Mouse (Mus musculus): ENCODE data around the gene Tbc1d16.

Gene Tbc1d16

GRCm38 (mm10) chr11:119205738-119206137 lies 22.6 kb downstream of the Tbc1d16 start:
- no peak for DNase-seq

DNA sequence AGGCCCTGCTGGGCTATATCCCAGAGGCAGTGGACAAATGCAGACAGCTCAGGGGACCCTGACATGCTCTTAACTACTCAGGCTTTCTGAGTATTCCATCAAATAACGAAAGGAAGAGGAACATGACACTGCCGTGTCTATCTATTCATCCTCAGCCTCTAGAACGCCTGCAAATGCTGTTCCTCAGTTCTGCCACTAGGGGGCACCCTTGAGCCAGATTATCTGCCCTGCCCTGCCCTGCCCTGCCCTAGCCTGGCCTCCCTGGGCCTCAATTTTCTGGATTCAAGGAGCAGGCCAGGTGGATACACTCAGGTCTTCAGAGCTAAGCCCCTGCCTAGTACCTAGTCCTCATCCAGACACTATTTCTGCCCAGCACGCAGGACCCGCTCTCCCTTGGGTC lies 24.9 kb downstream of the Tbc1d16 start:
- DNase-seq, result peak in 1 of 2 experiments; percentile 63

GRCm38 (mm10) chr11:119199233-119199601 lies 29.1 kb downstream of the Tbc1d16 start:
- no peak for DNase-seq

- peak in 1 of 2 experiments; percentile 49 for DNase-seq
Measured at GRCm38 (mm10) chr11:119198564-119199232, 29.6 kb downstream of the Tbc1d16 start.

DNA sequence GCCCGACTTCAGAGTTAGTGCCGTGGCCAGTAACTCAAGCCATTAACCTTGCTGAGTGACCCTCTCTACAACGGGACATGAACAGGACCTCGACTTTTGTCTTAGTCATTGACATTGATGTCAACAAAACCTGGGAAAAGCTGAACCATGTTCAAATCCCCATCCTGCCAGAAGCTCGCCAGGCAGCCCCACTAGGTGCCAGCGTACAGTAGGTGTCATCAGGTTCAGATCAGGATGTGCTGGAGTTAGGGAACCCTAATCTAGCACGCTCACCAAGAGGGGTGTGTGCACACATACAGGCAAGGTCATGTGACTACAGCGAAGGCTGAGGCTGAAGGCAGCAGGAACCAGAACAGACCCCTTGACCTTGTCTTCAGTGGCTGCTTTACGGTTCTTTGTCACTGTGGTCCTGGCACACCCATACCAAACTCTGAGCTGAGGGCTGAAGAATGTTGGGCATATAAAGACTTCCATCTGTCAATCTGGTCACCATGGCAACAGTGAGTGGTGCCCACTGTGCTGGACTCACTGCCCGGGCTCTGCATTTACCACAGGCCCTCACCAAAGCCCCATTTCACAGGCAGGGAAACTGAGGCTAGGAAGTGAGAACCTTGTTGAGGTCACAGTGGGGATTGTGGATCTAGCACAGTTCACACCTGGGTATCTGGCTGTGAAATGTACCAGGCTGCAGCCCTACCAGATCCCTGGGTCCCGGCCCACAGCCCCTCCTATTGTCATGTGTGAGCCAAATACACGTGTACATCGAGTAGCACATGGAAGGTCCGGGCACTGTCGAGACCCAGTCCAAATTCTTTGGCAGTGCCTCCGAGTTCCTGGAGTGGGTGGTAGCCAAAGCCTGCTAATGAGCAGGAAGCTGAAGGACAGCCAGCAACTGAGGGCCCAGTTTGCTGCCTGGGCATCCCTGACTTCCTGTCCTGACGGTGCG lies 30.4 kb downstream of the Tbc1d16 start:
- no peak for DNase-seq

DNA sequence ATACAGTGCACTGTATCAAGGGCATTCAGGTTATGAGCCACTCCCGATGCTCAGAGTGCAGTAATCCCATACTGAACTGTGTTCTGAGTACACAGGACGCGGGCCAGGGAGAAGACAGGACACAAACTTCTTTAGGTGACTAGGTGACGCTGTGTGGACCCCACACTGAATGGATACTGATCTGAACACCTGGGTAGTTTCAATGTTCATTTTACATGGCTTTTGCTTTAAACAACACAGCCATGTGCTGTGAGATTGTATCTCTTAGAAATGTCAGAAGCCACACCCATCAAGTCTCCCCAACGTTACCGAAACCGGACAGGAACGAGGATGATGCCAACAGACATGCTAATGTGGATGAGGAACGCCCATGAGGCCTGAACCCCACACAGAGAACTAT lies 35.7 kb downstream of the Tbc1d16 start:
- no peak for DNase-seq

- no peak for DNase-seq
Measured at GRCm38 (mm10) chr11:119192176-119192575, 36.1 kb downstream of the Tbc1d16 start.

DNA sequence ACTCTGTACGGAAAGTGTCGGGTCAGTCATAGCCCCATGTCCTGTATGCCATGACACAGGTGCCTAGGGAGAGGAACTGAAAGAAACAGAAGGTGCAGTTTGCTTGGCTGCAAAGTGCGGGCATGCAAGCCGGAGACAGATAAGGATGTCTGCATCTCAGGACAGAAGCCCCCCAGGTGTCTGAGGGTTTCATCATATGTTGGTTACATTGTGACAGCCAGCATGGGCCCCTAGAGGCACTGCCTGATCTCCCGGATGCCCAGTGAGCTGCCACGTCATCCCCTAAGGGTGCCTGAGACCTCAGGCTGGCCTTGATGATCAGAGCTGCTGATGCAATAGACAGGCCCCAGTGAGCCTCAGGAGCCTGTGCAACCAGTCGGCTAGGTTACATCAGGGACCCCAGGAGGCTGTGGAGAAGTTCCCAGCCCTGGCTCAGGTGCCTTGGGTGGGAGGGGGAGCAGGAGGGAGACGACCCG lies 36.7 kb downstream of the Tbc1d16 start:
- no peak for DNase-seq

GRCm38 (mm10) chr11:119190498-119190897 lies 37.8 kb downstream of the Tbc1d16 start:
- DNase-seq, result peak; percentile 86

DNA sequence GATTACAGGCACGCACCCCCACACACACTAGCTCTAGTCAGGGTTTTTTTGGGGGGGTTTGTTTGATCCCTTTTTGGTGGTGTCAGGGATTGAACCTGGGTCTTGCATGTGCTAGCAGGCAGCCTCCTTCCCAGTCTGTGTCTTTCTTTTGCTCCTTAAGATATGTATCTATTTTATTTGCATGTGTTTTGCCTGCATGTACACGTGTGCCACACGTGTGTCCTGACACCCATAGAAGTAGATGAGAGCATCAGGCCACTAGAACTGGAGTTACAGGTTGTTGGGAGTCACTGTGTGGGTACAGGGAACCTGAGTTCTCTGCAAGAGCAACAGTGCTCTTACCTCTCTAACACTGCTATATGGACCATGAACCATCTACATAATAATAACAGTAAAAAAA lies 39.0 kb downstream of the Tbc1d16 start:
- DNase-seq, result no peak

DNA sequence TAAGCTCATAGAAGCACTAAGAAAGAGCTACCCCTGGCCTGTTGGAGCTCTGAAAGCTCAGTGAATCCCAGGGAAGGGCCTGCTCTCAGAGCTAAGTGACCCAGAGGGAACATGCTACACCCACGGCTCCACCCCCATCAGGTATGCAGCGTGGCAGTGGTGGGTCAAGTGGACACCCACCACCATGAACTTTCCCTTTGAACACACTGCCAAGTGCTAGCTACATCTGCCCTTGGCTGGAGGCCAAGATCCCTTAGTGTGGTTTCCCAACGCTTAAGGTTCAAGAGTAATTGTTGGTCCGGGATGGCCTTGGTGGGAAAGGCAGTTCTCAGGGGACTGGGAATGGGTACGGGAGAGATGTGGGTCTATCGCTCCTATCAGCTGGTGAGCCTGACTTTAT lies 39.9 kb downstream of the Tbc1d16 start:
- peak; percentile 55 to 69 for DNase-seq

- DNase-seq, result no peak
Measured at GRCm38 (mm10) chr11:119187800-119188197, 40.5 kb downstream of the Tbc1d16 start.

DNA sequence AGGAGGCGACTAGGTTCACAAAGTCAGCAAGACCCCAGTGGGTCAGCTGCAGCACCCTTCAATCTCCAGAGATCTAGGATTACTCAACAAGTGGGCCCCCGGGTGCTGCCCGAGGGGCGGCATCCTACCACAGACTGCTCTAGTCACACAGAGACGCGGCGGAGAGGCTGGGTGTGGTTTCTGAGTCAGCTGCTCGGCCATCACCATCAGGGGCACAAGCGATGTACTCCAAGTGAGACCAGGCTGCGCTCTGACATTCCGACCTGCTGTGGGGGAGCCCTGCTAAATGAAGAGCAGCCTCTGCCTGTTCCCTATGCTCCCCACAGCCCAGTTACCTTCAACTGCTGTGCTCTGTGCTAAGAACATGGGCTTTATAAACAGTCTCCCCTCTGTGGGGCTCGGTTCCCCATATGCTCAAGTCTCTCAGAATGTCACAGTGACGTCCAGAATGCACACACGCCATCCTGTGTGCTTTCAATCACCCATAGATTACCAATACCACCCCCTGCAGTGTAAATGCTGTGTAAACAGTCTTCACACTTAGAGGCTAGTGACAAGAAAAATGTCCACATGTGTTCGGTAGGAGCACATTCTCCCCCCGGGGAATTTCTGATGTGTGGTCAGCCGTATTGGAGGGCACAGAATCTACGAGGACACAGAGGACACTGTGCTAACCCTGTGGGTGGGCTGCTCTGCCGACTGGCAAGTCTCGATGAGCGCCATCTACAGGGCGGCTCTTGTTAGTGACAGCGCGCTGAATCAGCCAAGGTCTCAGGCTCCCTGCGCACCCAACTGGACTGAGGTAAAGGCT lies 41.1 kb downstream of the Tbc1d16 start:
- DNase-seq, result peak; percentile 77 to 82

- peak; percentile 23 to 57 for DNase-seq
Measured at GRCm38 (mm10) chr11:119186381-119186780, 41.9 kb downstream of the Tbc1d16 start.

DNA sequence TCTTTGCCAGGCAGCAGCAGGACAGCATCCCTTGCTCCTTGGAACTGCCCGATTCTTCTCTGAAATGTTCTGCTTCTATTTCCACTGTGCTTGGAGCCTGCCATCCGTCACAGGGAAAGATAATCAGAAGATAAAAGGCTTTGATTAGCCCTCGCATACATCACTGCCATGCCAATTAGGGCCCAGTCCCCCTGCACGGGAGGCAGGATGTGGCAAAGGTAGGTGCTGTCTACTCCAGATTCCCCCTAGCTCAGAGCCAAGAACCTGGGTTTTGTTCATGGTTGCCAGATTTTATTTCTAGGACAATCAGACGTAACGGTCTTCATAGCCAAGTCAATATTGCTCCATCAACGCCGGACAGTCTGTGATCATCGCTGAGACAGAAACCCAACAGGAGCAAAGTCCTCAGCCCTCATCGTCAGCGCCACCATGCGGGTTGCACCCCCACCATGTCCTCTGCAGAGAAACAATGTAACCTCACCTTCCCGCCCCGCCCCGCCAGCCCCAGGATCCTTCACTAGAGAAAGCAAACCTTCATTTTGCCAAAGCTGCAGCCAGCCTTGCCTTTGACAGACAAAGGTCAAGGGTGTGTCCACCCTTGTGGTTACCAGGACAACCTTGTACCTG lies 44.5 kb downstream of the Tbc1d16 start:
- DNase-seq, result no peak

DNA sequence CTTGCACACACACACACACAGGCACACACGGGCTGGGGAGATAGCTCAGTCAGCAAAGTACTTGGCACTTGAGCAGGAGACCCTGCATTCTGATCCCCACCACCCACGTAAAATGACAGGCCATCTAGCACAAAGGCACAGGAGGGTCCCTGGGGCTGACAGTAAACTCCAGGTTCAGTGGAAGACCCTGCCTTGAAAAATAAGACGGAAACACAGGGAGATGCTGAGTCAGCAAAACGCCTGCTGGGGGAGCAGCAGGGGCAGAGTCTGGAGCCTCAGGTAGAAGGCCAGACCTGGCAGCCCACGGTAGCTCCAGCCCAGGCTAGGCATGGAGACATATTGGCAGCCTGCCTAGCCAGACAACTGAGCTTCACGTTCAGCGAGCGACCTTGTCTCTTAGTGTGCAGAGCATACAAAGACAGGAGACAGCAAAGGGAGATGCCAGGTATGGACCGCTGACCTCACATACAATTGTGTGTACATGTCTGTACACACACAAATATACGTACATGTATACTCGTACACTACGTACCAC lies 46.4 kb downstream of the Tbc1d16 start:
- no peak for DNase-seq

DNA sequence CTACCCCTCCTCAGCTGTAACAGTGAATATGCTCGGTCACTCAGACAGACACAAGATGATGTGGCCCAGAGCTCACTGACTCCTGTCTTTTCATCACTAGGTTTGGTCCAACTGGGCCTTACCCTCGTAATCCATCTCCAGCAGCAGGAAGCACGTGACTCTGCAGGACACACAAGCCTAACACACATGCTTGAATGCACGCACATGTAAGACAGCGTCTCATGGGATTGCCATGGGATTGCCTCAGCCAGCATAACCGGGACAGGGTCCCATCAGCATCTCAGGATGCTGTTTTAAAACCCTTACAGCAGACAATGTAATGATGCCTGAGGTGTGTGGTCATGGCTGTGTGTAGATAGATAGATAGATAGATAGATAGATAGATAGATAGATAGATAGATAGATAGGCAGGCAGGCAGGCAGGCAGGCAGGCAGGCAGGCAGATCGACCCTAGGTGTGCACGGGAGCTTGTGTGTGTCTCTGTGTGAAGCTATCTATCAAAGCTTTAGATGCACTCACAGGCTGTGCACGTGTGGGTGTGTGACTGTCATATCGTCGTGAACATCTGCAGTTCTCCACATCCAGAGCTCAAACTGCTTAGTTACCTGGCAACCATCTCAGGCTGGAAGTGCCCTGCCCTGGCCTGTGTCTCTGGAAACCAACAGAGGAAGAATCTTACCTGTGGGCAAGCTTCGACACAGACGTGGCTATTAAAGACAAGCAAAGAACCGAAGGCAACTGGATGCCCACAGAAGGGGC lies 47.3 kb downstream of the Tbc1d16 start:
- no peak for DNase-seq

DNA sequence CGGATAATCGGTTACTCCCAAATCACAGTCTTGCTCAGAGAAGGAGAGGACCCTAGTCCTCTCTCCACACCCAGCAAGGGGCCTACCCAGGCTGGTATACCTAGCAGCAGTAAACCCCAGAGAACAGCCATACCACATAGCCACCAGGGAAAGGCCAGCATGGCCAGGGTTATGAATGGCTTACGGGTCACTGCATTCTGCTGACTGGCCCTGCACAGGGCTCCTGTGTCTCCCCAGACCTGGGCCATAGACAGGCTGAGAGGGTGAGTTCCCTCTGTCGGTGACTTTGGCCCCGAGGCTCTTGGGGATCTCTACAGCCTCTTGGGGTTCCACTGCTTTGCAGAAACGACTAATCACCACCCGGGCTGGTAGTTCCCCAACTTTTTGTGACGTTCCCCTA lies 50.0 kb downstream of the Tbc1d16 start:
- no peak for DNase-seq

DNA sequence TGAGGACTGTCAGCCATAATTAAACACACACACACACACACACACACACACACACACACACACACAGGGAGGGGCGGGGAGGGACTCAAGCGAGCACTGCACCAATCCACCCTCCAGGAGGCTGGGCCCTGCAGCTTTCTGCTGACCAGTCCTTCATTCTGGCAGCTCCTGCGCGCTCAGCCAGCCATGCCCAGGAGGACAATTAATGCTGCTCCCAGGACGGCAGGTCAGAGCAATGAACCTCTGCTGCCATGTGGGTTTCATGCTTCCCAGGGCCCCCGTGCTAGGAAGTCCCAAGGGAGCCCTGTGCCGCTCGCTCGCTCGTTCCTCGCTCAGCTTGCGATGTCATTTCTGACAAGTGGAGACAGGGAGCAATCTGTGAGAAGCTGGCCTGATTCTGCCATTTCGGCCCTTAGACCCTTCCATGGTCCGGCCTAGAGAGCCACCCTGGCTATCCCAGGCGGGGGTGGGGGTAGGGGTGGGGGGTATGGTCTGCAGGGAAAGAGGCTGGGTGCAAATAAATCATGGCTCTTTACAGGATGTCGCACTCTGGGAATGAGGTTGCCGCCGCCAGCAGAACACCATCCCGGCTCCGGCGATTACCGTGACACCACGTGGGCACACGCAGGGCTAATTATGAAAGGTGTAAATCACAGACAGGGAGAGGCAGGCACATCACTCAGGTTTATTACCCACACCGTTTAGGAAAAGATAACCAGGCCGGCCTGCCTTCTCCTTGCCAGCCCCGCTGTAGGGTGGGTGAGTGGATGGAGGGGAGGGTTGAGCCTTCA lies 51.7 kb downstream of the Tbc1d16 start:
- no peak for DNase-seq

GRCm38 (mm10) chr11:119171588-119171987 lies 56.7 kb downstream of the Tbc1d16 start:
- no peak for DNase-seq

DNA sequence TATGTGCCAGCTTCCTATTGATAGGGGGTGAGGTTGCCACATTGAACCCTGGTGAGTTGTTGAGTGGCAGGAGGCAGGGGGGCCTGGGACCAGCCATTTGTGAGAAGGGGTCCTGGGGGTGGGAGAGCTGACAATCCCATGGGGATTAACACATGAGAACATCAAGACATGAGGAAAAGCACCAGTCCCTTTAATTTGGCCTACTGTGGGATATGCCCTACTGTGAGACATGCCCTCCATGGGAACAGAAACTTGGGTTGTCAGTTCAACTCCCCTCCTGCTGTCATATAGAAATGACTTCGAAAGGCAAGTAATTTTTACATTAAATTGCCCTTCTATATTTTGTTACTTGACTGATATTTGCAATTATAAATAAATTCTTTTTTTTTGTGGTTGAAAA lies 59.4 kb downstream of the Tbc1d16 start:
- no peak for DNase-seq

Measured in lung, postnatal 4 days (tissue).